Mouse (Mus musculus): ENCODE data around the gene Fbxo28.
A peak's percentile ranks its signal among the peaks of the same experiment; 100 is the strongest.

The Fbxo28 gene

DNA sequence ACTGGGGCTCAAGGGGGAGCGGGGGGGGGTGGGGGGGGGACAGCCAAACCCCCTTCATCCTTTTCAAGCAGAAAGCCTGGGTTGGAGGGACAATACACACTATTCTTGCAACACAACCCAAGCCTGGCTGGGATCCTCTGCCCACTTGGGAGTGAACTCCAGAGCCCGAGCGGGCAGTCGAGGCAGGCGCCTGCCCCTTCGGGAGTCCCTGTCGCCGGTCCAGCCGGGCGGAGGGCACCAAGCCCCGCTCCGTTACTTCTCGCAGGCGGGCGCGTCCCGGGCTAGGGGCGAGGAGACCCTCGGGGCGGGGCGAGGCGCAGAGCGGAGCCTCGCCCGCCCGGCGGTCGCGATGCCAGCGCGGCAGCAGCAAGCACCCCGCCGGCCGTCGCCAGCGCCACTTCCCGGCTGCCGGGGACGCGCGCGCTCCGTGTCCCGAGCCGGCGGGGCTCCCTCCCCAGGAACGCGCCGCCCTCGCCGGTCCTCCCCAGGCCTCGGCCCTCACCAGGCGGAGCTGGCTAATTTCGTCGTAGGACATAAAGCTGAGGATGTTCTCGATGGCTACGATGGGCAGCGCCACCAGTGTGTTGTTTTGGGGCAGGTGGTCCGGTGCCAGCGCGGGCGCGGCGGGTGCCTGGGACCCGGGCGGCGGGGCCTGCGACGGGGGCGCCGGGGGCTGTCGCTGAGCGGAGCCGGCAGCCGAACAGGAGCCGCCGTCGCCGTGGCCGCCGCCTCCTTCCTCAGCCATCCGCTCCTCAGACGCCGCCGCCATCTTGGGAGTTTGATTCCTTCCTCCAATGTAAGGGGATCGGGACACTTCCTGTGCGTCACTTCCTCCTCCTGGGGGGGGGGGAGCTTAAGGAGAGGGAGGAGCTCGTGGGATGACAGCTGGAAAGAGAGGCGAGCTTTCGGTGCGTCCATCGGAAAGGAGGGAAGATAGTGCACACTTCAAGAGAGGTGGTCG lies at the start of gene Fbxo28:
Fbxo28 (minus strand) TSS at position 809 of the 961 bp plus-strand sequence.
- peak; percentile 85 for DNase-seq

DNA sequence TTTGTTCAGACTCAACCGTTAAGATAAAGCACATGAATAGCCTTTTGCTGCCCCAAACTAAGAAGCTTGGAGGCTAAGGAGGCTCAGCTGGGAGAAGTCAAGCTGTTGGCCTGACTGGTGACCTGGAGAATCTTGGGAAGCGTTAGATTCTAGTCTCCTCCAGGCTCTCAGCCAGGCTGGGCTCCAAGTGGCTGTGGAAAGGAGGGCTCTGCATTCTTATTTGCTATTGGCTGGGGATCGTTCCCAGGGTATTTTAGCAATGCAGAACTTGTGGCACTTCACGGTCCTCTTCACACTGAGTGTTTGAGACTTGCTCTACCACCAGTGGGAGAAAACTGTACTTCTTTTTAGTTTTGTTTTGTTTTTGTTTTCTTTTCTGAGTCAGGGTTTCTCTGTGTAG lies 47.3 kb upstream of the Fbxo28 start:
- no peak for DNase-seq

DNA sequence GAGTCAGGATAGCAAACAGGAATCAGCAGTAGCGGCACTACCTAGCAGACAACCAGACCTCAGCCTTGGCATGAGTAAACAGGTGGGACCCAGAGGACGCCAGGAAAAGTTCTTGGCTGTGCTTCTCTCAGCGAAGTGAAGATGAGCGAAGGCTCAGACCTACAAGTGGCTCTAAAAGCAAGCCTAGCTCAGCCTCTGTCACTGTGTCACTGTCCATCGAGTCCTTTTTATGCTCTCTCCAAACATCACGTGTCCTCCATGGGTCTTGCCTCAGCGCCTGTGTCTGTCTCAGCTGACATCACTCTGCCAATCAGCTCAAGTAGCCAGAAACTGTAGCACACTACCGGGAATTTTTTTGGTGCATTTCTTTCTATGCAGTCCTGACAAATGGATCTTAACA lies 45.0 kb upstream of the Fbxo28 start:
- DNase-seq = no peak

DNA sequence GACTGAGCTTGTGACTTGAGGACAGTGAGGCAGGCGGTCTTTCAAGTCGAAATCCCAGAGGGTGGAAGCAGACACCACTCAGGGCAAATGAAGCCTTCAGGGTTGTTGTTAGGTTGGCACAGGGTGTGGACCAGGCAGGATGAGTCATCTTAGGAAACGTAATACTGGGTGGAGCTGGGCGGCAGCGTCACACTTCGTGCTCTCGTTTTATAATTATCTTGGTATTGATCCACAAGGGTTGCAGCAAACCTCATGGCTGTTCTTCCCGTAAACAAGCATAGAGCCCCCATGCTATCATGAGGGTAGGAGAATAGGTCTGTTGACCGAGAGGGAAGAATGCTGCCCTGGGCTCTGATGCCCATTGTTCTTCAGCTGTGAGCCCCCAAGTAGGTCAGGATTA lies 41.7 kb upstream of the Fbxo28 start:
- no peak for DNase-seq

DNA sequence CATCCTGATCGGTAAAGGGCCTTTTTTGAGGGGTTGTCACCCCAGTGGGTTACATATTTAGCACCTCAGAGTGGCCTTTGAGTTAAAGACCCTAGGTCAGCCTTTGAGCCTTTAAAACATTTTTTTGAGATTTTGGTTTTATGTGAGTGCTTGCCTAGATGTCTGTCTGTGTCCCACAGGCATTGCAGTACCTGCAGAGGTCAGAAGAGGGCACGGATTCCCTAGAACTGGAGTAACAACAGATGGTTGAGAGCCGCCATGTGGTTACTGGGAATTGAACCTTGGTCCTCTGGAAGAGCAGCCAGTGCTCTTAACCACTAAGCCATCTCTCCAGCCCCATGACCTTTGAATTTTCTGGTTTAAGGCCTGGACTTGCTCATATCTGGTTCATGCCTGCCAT lies 39.9 kb upstream of the Fbxo28 start:
- no peak for DNase-seq

DNA sequence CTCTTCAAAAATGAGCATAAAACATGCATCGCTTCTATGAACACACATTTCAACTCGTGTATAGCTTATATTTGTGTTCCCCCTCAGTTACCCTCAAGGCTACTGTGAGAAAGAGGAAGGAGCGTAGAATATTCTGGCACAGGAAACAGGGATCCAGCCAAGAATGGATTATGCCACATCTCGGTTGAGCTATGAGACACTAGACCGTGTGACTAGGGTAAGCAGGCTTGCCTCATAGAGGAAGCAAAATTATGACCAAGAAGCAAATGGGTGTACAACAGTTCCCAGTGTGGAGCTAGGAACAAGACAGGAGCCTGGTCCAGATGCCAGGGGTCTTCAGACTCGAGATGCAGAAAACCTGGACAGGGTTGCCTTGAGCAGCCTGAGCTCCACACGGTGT lies 39.3 kb upstream of the Fbxo28 start:
- no peak for DNase-seq

DNA sequence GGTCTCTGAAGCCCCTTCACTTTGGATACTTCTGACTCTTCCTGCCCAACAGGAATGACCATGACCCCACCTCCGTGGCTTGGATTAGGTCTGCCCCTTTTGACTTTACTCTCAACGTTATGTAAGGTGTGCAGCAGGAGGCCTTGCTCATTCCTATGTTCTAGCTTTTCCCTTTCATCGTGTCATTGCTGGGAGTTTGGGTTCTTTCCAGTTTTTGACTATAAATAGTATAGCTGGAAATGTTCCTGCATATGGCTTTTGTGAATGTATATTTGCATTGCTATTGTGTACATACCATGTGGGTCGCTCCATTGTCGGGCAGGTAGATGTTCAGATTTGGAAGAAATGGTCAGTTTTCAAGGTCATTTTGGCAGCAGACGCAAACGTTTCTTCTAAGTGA lies 37.4 kb upstream of the Fbxo28 start:
- no peak for DNase-seq

DNA sequence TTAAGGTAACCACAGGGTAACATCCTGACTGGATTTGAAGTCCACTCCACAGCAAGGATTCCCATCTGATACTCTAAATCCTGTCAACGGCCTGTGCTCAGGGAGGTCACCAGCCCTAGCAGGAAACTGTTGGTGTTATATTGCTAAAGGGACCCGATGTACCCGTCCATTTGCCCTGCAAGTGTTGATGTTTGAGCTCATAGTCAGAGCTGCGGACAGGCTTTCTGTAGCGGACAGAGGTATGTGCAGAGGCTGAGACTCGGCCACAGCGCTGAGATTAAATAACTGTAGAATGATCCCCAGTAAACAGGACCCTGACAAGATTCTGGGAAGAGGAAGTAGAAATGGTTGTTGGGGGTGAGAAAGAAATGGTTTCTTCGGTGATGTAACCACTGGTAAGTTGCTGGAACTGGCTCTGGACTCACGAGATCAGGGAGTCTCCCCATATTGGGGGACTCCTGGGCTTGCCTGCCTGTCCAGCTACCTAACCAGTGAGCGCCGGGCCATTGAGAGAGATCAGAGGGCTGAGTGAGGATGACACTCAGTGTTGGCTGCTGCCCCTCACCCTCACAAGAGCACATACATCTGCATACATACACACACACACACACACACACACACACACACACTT lies 36.9 kb upstream of the Fbxo28 start:
- no peak for DNase-seq

DNA sequence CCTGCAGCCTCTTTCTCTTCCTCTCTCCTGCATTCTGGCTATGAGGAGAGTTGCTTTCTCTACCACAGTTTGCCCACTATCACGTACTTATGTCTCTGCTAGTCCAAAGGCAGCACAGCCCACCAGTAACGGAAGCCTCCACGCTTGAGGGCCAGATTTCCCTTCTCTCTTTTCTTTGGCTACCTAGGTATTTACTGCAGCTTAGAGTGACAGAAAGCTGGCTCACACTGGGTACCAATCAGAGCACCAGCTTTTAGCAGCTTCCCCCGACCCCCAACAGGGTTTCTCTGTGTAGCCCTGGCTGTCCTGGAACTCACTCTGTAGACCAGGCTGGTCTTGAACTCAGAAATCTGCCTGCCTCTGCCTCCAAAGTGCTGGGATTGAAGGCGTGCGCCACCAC lies 36.1 kb upstream of the Fbxo28 start:
- DNase-seq = no peak

DNA sequence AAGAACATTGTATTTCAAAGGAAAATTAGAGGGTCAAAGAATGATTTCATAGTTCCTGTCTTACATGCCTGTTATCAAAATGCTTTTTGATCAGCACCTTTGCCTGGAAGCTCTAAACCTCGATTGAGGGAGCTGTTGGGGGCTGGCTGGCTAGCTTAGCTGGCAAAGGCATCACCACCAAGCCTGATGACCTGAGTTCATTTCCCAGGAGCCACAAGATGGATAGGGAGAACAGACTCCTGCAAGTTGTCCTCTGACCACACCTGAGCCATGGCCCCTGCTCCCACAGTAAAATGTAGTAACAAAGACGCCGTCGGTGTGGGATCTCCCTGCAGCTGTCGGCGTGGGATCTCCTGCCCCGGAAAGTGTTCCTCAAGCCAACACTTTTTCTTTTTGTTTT lies 35.4 kb upstream of the Fbxo28 start:
- no peak for DNase-seq

DNA sequence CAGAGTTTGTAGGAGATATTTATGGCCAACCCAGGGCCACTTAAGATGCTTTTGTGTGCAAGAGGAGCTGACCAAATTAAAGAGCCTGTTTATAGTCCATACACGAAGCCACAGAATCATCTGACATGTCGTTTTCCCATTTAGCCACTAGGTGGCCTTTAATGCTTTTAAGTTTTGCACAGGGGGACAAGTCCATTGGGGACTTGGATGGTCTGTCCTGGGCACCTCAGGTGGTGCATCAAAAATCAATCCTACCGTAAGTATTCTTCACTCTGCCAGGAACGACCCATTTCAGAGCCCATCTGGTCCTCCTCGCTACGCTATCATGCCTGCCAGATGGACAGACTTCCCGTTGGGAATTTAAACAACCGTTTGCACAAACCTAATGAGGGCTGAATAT lies 34.8 kb upstream of the Fbxo28 start:
- DNase-seq = no peak

DNA sequence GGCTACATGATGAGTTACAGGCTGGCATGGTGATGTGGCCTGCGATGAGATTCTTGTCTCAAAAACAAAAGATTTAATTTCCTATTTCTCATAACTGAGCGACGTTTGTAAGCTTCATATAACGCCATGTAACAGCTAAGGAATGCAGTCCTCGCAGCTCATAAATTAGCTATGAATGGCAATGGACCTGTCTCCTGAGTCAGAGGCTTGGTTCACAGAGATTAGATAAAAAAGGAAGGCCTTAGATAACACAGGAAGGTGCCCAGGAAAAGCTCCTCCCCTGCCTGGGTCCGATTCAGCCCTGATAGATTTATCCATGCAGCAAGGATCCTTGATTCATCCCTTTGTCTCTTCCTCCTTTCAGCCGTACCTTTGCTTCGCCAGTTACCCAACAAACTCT lies 30.5 kb upstream of the Fbxo28 start:
- DNase-seq = no peak

DNA sequence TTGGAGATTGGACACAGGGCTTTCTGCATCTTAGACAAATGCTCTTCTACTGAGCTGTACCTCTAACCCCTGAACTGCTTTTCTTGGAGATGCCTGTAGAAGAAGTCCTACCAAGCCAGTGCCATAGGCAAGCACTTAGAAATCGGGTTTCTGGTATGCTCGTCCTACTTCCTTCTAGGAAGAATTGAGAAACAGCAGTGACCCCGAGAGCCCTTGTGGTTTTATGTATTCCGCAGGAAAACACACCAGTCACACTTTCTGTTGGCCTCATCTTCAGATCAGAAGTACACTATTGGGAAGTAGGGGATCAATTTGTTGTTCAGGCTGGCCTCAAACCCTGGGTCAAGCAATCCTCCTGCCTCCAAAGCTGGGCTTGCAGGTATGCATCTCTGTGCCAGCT lies 28.0 kb upstream of the Fbxo28 start:
- no peak for DNase-seq

DNA sequence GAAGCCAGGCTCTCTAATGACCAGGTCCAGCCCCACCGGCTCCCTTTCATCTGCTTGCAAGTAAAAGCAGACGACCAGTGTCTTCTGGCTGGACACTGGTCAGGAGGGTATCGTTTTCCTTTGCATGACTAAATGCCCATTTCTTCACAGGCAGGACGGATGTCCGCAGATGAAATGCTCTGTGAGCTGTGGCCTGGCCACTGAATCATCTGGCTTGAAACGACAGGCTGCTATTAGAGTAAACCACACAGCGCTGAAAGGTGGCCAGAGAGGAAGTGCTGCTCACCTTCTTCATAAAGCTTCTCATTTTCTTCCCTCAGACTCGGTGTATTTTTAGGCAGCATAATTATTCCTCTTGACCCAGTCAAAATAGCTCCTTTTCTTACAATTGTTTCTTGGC lies 27.4 kb upstream of the Fbxo28 start:
- no peak for DNase-seq

DNA sequence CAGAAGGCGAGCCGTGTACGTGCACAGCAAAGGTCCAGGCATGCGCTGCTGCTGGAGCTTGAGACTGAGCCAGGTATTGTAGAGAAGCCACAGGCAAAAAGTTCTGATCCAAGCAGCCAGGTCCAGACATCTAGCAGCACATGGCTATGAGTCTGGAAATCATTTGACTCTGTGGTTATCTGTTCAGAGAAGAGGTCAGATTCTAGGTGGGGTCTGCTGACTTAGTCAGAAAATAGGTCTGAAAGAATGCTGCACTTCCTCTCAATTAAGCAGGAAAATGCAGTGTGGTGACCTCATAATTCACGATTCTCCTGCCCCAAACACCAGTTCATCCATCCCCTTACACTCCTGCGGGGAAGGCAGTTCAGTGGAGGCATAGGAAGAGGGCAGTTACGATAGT lies 26.9 kb upstream of the Fbxo28 start:
- DNase-seq = no peak

DNA sequence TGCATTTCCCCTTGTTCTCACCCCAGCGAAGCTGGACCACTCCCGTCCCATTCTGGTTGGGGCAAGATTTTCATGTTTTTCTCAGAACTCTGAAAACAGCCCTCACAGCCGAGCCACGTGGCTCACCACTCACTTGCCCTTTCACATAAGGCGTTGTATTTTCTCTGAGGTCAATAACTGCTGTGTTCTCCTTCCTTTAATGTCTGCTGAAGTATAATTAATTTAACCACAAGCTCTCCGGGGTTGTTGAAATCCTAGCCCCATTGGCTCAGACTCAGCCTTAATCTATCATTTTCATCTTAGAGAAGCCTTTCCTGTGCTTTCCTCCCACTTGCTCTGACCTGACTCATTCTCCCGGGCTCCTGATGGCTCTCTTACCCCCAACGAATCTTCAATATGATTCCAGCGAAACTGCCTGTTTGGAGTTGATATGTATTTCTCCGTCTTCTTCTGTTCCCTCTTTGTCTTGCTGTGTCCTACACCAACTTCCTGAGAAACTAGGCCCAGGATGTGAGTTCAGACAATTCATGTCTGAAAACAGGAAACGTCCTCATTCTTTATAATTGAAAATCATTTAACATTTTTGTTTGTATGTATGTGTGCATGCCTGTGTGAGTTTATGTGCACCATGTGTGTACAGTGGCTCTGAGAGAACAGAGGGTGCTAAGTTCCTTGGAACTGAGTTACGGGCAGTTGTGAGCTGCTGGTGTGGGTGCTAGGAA lies 22.4 kb upstream of the Fbxo28 start:
- no peak for DNase-seq

DNA sequence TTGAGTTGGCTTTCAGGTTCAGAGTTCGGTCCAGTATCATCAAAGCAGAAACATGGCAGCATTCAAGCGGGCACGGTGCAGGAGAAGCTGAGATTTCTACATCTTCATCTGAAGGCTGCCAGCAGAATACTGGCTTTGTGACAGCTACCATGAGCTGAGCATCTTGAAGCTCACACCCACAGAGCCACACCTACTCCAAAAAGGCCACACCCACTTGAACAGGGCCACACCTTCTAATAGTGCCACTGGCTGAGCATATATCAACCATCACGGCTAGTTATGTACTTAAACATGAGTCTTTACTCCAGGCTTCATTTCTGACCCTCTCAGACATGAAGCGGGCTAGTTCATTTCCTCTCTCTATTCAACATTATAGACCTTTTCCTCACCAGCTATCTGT lies 21.3 kb upstream of the Fbxo28 start:
- no peak for DNase-seq

DNA sequence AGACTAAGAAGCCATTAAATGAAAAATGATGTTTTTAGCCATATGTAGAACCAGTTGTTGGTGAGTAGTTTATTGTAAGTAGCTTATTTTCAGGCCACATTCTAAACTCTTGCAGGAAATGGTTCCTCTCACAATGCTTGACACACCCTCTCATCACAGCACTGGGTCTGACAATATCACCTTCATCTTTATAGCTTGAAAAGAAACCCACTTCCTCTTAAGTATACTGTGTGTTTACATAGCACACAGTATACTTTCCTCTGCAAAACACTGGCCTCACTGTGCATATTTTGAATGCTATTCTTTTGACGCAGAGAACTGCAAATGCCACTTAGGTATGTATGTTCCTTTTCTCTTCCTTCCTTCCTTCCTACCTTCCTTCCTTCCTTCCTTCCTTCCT lies 16.7 kb upstream of the Fbxo28 start:
- DNase-seq = no peak

DNA sequence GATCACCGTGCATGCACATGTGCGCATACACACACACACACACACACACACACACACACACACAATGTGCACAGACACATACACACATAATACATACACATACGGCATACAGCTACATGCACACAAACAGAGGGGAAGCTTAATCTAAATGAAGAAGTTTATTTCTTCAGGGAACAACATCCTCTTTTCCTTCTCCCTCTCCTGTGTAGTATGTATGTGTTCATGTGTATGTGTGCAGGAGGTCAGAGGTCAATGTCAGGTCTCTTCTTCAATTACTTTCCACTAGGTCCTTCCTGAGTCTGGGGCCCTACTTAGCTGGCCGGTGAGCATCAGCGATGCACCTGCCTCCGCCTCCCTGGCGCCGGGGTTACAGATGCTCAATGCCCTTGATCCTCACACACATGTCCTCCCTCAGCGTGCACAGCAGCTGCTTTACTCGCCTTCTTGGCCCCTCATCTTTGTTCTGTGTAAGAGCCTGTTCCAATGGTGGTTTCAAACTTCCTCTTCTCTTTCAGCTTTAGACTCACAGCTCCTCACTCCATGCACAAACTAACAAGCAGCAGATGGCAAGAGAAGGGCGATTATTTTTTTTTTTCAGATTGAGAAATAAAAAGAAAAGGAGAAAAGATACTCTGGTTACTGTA lies 13.2 kb upstream of the Fbxo28 start:
- DNase-seq = no peak

DNA sequence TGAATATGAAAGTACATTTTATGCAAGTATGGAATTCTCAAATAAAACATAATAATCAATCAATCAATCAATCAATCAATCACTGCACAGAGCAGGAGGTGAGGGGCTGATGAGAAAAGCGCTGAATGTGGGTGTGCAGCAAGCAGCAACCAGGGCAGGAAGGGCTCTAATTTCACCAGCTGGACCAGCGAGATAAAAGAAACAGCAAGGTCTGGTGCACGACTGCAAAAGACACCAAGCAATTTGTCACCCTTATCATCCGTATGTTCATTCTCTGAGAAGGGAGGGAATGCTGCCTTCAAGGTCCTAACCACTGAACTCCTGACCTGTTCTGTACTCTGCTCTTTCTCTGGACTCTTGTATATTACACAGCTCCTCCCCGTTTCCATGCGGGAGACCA lies 8.1 kb upstream of the Fbxo28 start:
- DNase-seq = no peak

DNA sequence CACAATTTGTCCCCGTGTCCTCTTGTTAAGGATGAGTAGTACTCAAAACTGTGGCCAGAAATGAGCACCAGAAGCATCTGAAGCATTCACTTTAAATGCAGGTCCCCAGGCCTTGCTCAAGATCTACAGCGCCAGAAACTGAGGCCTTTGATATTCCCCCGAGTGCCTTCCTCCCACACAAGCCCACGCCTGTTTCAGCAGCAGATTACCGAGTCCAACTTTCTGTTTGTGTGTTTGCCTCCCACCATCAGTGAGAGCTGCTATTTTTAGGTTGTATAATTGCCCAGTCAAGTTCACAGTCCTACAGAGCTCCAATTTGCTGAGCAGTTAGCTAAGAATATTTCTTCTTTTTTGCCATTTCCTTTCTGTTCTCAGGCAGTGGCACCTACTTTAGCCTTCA lies 5.1 kb upstream of the Fbxo28 start:
- no peak for DNase-seq

DNA sequence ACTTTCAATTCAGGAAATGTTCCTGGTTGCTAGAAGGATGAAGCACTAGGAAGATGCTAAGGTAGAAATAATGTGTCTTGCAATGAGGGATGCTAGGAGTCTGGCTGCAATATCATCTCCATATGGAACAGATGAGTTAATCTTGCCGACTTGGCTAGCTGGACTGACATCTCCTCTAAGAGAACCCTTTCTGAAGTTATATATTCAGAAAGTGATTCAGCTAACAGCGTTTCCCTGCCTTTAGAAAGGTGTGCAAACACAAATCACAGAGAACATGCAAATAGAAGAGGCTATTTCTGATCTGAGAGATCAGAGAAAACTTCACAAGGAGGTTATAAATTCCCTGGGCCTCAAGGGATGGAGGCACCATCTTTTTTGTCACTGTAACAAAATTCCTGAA lies 4.4 kb upstream of the Fbxo28 start:
- no peak for DNase-seq

DNA sequence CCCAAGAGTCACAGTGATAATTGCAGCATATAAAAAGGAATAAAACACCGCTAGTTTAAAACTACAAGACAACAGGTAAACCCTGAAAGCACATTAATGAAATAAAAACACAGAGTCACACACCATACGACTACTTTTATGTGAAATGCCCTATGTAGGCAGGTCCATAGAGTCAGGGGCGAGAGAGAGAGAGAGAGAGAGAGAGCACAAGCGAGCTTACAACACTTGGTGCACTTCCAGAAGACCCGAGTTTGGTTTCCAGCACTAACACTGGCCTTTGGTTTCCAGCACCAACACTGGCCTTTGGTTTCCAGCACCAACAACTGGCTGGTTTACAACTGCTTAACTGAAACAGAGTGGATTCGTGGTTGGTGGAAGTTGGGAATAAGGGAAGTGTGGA lies 564 bp upstream of the Fbxo28 start:
- no peak for DNase-seq
